Mouse (Mus musculus) CD4-positive, CD25-positive, alpha-beta regulatory T cell, adult 9 weeks (primary cell): Measurements from ENCODE around the gene Sap30l. TPM values are rescaled to one million over a fixed set of nuclear protein-coding genes. Genes with fewer than 3 reads are reported as not detected.

Experiments
- polyA plus RNA-seq: library from polyadenylated mRNA; unstranded; fragments of 100-300 nt; shearing (Covaris generic); gene quantifications from one replicate; pipeline ENCODE4 v1.2.1, GENCODE M21; 2017

The Sap30l gene
- 4.4 TPM for polyA plus RNA-seq

GRCm38 (mm10) chr11:57800971-57801765, at the start of gene Sap30l:
Gene Sap30l, plus strand, starts transcription at chr11:57801637.

DNA sequence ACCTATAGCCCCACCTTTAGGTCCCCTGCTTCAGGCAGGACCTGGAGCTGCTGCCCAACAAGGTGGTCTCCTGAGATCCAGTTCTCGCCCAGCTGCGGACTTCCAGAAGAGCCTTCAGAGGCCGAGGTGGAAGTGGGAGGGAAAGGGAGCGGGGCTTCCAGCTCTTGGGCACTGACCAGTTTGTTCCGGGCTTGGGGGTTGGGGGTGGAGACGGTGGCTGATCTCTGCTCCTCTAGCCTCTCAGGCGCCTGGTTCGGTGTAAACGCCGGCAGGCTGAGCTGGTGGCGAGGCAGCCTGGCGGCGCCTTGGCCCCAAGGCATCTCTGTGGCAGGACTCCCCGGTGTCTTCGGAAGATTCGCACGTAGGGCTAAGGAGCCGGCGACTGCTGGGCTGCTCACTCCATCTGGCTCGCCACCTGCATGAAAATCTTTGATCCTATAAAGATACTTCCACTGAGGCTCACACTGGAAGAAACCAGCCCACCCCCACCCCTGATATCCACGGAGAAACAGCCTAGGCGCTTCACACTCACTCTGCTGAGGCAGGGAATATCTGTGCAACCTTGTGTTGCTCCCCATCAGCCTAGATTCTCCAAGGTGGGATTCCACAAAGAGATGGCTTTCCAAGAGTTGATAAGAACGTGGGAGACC, 31.2 kb downstream of the Sap30l start, which contains the start of gene Hand1:
Gene Hand1 (minus strand): TSS at position 267 of the 650 bp plus-strand sequence.

Other genes with a start within 250 kb of the Sap30l start
- 9.6 TPM for gene Galnt10, start 156.2 kb upstream of the Sap30l start, polyA plus RNA-seq
- not detected for gene Hand1, start 31.2 kb downstream of the Sap30l start, polyA plus RNA-seq
- gene Larp1, start 207.4 kb downstream of the Sap30l start, polyA plus RNA-seq, result 16.3 TPM